Mouse (Mus musculus) gastrocnemius, postnatal 36 days (tissue): ENCODE measurements around the gene Hnf4a. TPM values are rescaled to one million over a fixed set of nuclear protein-coding genes. Genes with fewer than 3 reads are reported as not detected.
"Not testable (repeated sequence)": the region's sequence is repeated elsewhere in the genome, so short reads cannot be mapped to it uniquely, and the experiment has no call there.

Experiments
- DNase-seq, 2 experiments: peaks; one replicate each; pipeline ENCODE4 v3.0.0; 2022
- intact Hi-C: fragments of 180-260 bp; cut with DNase I; formaldehyde crosslinking; loops from one replicate; pipeline ENCODE4 v1.15.1; 2025
- total RNA-seq, 2 experiments: library from RNA; stranded (reverse); gene quantifications; 2 replicates each; pipeline ENCODE4 v1.2.3; 2021

The Hnf4a gene
- total RNA-seq, 2 experiments from 2014 or later, result not detected

GRCm38 (mm10) chr2:163615906-163616651 lies 109.5 kb downstream of the Hnf4a start:
- intact Hi-C loops, result no loop called here
- no peak for DNase-seq

- intact Hi-C loops, result no loop called here
- no peak for DNase-seq
These were observed 110.1 kb downstream of the Hnf4a start for GRCm38 (mm10) chr2:163616652-163617227.

- no peak for DNase-seq
- intact Hi-C loops, result no loop called here
These were observed 110.7 kb downstream of the Hnf4a start for GRCm38 (mm10) chr2:163617232-163617863.

GRCm38 (mm10) chr2:163617874-163618273 lies 111.3 kb downstream of the Hnf4a start:
- intact Hi-C loops, result no loop called here
- DNase-seq, result no peak

- no peak for DNase-seq
- intact Hi-C loops, result no loop called here
These were observed 113.8 kb downstream of the Hnf4a start for GRCm38 (mm10) chr2:163620451-163620850.

GRCm38 (mm10) chr2:163621401-163621800 lies 114.8 kb downstream of the Hnf4a start:
- DNase-seq, intact Hi-C loops: not testable (repeated sequence)

Other genes starting within 250 kb of the Hnf4a start
- gene Jph2, start 108.8 kb upstream of the Hnf4a start, total RNA-seq, result 100 to 1,000 TPM; 427 to 468 TPM
- gene Oser1, start 82.1 kb upstream of the Hnf4a start, total RNA-seq, result 10 to 100 TPM; 31.3 to 32.4 TPM
- gene Gdap1l1, start 68.3 kb upstream of the Hnf4a start, total RNA-seq, result not detected
- gene Fitm2, start 34.2 kb upstream of the Hnf4a start, total RNA-seq, result 10 to 100 TPM; 70.2 to 84.3 TPM
- not detected for gene R3hdml, start 14.5 kb upstream of the Hnf4a start, total RNA-seq
- 1 to 10 TPM; 4.3 to 4.8 TPM for gene Ttpal, start 95.5 kb downstream of the Hnf4a start, total RNA-seq
- gene Serinc3, start 138.3 kb downstream of the Hnf4a start, total RNA-seq, result 100 to 1,000 TPM; 101 to 136 TPM
- 10 to 100 TPM; 80.1 to 98.9 TPM for gene Pkig, start 151.6 kb downstream of the Hnf4a start, total RNA-seq
- gene Ada, start 243.4 kb downstream of the Hnf4a start, total RNA-seq, result under 1 TPM; 0.25 to 0.79 TPM